Mouse (Mus musculus) common myeloid progenitor, adult 5-6 weeks (primary cell): ENCODE results near the gene Vmn1r46. TPM values are rescaled to one million over a fixed set of nuclear protein-coding genes. Genes with fewer than 3 reads are reported as not detected.
"Not testable (repeated sequence)": the region's sequence is repeated elsewhere in the genome, so short reads cannot be mapped to it uniquely, and the experiment has no call there.

Experiments
- ATAC-seq: replicated peaks from 2 replicates; pipeline ENCODE4 v1.8.0; 2016; ENCODE audit warnings: low read depth, mild to moderate bottlenecking, moderate TSS enrichment, inconsistent platforms; ENCODE audit not compliant: poor library complexity, severe bottlenecking
- total RNA-seq: library from RNA; stranded (forward); fragments of 200-1000, 187-1606 nt; gene quantifications from 2 replicates; pipeline ENCODE4 v1.2.3, GENCODE M21; 2017

Vmn1r46 gene
- total RNA-seq, result not detected in 2 replicates

GRCm38 (mm10) chr6:89969013-89969412 lies at the start of gene Vmn1r46:
Gene Vmn1r46 (plus strand): TSS chr6:89969313.
- no peak for ATAC-seq

GRCm38 (mm10) chr6:89940498-89940897 lies 28.6 kb upstream of the Vmn1r46 start, which contains the start of gene Vmn1r45:
Gene Vmn1r45 (minus strand): TSS chr6:89940598.
- ATAC-seq, result not testable (repeated sequence)

- ATAC-seq, result no peak
These were observed 28.2 kb upstream of the Vmn1r46 start for GRCm38 (mm10) chr6:89940926-89941325.

- no peak for ATAC-seq
These were observed 15.6 kb upstream of the Vmn1r46 start for GRCm38 (mm10) chr6:89953556-89953955.

GRCm38 (mm10) chr6:89966341-89966740 lies 2.8 kb upstream of the Vmn1r46 start:
- no peak for ATAC-seq

- ATAC-seq, result no peak
These were observed 16.9 kb downstream of the Vmn1r46 start for GRCm38 (mm10) chr6:89985989-89986388.

- ATAC-seq, result not testable (repeated sequence)
These were observed 46.7 kb downstream of the Vmn1r46 start, which contains the start of gene Vmn1r47 for GRCm38 (mm10) chr6:90015847-90016246. Gene Vmn1r47 (plus strand): TSS chr6:90016147.

Other genes starting within 250 kb of the Vmn1r46 start
- not detected in 2 replicates for gene Vmn1r41, start 228.5 kb upstream of the Vmn1r46 start, total RNA-seq
- not detected in 2 replicates for gene Vmn1r42, start 92.9 kb upstream of the Vmn1r46 start, total RNA-seq
- not detected in 2 replicates for gene Vmn1r43, start 92.9 kb upstream of the Vmn1r46 start, total RNA-seq
- not detected in 2 replicates for gene Vmn1r44, start 85.7 kb upstream of the Vmn1r46 start, total RNA-seq
- not detected in 2 replicates for gene Vmn1r45, start 28.7 kb upstream of the Vmn1r46 start, total RNA-seq
- not detected in 2 replicates for gene Vmn1r47, start 46.8 kb downstream of the Vmn1r46 start, total RNA-seq
- not detected in 2 replicates for gene Vmn1r48, start 67.5 kb downstream of the Vmn1r46 start, total RNA-seq
- not detected in 2 replicates for gene Vmn1r49, start 109.2 kb downstream of the Vmn1r46 start, total RNA-seq
- gene Vmn1r50, start 132.1 kb downstream of the Vmn1r46 start, total RNA-seq, result not detected in 2 replicates
- gene Vmn1r51, start 153.3 kb downstream of the Vmn1r46 start, total RNA-seq, result not detected in 2 replicates
- not detected in 2 replicates for gene Vmn1r52, start 205.5 kb downstream of the Vmn1r46 start, total RNA-seq
- not detected in 2 replicates for gene V1ra8, start 233.5 kb downstream of the Vmn1r46 start, total RNA-seq